Mouse (Mus musculus): ENCODE data around the gene Rfwd3. TPM values are rescaled to one million over a fixed set of nuclear protein-coding genes. Genes with fewer than 3 reads are reported as not detected.
"Not testable (repeated sequence)": the region's sequence is repeated elsewhere in the genome, so short reads cannot be mapped to it uniquely, and the experiment has no call there.

Gene Rfwd3
- total RNA-seq (2021), result 10 to 100 TPM; 20.2 to 20.5 TPM

DNA sequence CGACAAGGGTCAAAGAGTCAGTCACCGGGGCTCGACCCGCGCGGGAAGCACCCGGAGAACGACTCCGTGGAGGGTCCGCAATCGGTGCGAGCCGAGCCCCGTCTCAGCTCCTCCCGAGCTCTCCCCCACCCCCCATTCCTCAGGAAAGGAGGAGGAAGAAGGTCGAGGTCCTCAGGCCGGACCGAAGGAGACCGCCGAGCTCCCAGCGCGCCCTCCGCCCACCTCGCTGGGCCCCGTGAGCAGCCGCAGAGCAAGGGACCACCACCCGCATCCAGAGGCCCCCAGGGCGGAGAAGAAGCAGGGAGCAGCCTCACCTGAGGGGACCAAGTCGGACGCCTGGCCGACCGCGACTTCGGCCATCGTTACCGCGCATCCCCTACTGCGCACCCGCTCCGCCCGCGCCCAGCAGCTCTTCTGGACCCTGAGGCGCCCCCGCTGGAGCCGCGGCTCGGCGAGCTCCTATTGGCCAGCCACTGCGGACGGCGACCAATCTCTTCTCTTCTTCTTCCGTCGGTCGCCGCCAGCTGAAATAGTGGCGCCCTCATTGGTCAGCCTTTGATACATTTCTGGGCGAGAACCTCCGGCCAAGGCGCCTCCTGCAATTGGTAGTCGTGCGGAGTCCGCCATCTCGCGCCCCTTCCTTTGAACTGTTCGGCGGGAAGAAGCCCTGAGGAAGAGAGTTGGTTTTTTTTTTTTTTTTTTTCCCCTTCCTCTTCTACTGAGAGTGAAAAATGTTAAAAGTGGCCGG is at the start of gene Rfwd3:
Rfwd3 (minus strand) TSS at position 402 of the 748 bp plus-strand sequence.
- peak; percentile 97 for DNase-seq (ENCODE audit: low spot score in 2 of 2)
- intact Hi-C loops (cut with DNase I), result no loop called here

DNA sequence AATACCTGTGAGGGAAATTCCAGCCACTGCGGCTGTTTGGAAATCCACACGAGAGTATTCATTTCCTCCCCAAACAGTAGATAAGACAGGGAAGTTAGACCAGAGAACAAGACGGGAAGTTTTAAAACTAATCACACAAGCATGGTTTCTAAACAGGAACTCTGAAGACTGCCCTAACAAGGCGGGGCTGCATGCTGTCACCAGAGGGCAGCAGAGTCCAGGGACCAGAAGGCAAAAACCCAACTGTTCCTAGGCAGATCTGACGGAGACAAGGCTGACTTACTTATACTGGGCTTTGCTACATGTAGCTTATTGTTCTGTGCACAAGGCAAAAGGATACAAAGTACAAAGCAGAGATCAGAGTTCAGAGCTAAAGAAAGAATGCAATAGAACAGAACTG is 43.2 kb upstream of the Rfwd3 start:
- peak; percentile 71 to 72 for DNase-seq (ENCODE audit: low spot score in 2 of 2)
- intact Hi-C loops (cut with DNase I), result loop anchor here (1.0 to 10.0 kb wide), 2 partner anchors 96 to 322 kb away; no protein-coding TSS in a partner anchor

DNA sequence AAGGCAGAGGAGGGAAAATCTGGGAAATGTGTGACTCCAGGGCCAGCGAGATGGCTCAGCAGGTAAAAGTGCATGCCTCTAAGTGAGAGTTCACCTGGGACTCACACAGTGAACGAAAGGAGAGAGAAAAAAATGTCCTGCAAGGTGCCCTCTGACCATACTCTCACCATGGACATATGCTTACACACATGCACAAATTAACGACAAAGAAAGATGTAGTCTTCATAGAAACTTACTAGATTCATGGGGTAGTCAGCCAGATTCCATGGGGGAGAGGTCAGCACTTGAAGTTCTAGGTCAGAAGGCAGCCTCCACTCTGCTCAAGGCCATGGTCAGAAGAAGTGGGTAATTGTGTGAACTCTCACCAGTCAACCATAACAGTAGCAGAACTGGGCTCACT is 40.2 kb upstream of the Rfwd3 start:
- intact Hi-C loops (cut with DNase I), result loop anchor here (10.0 kb wide), 1 partner anchor 325 kb away; no protein-coding TSS in a partner anchor

DNA sequence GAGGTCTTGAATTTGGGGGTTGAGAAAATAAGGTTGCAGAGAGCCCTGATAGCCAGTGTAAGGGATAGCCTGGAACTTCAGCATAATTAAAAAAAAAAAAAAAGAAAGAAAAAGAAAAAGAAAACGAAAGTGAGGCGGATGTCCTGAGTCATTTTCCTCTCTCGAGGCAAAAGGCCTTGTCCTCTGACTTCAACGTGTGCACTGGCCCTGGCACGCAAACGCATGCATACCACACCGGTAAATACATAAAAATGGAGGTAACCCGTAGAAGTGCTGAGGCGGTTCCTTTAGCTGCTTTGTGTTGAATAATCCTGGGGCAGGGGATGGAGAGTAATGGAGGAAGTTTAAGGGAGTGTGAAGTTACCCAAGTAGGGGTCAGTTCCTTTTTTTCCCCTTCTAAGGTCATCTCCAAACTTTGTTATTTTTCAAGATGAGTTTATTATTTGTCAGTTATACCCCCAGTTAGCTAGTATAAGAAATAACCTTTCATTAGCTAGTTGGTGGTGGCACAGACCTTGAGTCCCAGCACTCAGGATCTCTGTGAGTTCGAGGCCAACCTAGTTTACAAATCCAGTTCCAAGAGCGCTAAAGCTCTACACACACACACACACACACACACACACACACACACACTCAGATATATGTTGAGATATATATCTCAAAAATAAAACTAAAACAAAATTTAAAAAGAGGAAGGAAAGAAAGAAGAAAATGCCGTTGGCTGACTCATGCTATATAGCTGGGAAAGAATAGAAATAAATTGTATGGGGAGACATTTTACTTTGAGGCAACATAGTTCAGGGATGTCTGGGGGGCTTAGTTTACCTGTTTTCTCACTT is 38.6 kb upstream of the Rfwd3 start:
- intact Hi-C loops (cut with DNase I), result no loop called here
- no peak for DNase-seq (ENCODE audit: low spot score in 2 of 2)

More for the DNA sequence above, 40.2 kb upstream of the Rfwd3 start:
- DNase-seq (ENCODE audit: low spot score in 2 of 2), result no peak

DNA sequence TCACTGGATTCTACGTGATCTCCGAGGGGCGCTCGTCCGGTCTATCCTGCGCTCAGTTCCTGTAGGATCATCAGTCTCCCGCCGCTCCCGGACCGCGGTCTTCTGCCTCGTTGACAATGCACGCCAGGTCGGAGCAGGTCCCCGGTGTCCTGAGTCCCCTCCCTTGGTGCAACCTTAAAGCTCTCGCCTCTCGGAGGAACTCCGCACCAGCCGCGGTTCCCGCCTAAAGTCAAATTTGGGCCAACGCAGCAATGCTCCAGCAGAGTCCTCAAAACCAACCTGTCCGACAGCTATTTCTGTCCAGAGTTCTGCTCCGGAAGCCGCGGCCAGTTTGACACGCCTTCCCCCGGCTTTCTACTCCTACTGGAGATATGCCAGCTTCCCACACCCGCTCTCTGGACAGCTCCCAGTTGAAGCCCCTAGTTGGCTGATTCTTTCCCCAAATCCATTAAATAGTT is 37.9 kb upstream of the Rfwd3 start, which contains the start of gene Mlkl:
Mlkl (minus strand) TSS at position 288 of the 458 bp plus-strand sequence.
- intact Hi-C loops (cut with DNase I), result no loop called here
- no peak for DNase-seq (ENCODE audit: low spot score in 2 of 2)

DNA sequence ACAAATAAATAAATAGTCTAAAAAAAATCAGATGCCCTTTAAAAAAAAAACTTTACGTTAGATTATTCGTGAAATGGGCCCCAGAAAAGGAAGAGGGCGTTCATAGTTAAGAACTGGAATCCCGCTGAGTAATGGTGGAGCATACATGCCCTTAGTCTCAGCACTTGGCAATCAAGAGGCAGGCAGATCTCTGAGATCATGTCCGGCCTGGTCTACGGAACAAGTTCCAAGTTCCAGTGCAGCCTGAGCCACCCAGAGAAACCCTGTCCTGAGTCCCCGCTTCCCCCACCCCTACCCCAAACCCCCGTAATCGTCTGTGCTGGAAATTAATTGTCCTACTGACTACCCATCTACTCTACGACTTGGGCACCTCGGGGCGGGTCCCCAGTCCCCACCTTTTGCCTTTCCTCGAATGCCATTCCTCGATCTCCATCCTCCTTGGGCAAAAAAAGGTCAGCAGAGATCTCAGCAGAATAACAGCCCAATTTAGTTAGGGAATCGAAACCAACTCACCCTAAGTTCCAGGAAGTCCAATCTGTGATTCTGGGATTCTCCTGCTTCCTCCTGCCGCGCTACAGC is 37.4 kb upstream of the Rfwd3 start:
- no peak for DNase-seq (ENCODE audit: low spot score in 2 of 2)
- intact Hi-C loops (cut with DNase I), result no loop called here

DNA sequence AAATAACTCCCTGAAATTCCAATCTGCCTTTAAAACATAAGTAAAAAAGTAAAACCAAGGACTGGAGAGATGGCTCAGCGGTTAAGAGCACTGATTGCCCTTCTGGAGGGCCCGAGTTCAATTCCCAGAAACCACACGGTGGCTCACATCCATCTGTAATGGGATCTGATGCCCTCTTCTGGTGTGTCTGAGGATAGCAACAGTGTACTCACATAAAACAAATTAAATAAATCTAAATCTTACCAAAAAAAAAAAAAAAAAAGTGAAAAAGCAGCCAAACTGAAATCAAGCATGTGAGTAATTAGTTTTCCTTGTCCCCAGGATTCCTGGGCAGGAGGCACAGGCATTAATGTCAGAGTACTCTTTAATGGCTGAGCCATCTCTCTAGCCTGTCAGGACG is 36.7 kb upstream of the Rfwd3 start:
- intact Hi-C loops (cut with DNase I), result no loop called here
- DNase-seq (ENCODE audit: low spot score in 2 of 2), result no peak

DNA sequence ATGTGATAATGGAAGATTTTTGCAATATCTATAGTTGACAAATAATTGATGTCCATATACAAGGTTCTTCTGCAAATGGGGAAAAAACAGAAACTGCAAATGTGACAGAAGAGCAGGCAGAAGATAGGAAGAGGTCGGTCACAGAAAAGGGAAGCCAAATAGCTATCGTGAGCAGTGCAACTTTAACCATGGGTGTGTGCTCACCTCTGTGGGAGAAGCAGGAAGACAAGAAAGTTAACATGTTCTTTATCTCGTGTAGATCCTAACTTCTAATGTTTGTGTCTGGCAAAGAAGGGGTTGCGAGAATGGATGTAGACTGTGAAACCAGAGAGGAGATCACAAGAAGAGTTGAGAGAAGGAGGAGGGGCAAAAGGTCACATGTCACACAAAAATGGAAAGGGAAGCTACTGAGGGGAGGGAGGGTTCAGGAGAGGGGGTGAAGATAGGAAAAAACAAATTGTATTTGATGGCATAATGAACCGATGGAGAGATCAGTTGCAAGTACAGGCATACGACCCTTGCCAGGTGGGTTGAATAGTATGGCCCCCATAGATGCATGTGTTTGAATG is 25.3 kb upstream of the Rfwd3 start:
- intact Hi-C loops (cut with DNase I), result no loop called here
- no peak for DNase-seq (ENCODE audit: low spot score in 2 of 2)

DNA sequence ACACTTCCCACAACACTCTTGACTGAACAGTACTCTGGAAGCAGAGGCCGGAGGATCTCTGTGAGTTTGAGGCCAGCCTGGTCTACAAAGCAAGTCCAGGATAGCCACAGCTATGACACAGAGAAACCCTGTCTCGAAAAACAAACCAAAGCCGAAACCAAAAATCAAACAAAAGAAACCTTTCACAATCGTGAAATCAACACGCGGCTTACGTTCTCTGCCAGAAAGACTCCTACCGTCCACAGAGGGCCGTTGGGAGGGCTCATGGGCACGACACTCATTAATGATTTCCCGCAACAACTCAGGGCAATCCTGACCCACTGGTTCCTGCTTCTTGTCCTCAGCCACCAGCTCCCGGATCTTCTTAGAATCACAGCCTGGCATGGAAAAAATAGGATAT is 14.7 kb upstream of the Rfwd3 start:
- DNase-seq (ENCODE audit: low spot score in 2 of 2), result no peak
- intact Hi-C loops (cut with DNase I), result no loop called here

DNA sequence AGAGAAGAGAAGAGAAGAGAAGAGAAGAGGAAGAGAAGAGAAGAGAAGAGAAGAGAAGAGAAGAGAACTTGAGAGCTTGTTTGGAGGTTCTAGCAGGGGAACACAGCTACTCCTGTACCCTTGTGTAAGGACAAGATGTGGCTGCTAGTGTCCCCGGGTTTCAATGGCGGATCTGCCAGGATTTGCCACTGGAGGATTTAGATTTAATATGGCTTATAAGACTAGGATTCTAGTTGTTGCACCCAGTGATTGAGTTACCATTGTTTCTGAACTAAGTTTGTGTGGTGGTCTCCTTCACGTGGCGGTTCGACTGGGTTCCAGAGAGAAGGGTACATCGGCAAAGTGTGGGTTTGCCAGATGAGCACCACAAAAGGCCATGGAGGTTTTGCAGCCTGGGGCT is 13.9 kb upstream of the Rfwd3 start:
- DNase-seq (ENCODE audit: low spot score in 2 of 2); intact Hi-C loops (cut with DNase I): not testable (repeated sequence)

DNA sequence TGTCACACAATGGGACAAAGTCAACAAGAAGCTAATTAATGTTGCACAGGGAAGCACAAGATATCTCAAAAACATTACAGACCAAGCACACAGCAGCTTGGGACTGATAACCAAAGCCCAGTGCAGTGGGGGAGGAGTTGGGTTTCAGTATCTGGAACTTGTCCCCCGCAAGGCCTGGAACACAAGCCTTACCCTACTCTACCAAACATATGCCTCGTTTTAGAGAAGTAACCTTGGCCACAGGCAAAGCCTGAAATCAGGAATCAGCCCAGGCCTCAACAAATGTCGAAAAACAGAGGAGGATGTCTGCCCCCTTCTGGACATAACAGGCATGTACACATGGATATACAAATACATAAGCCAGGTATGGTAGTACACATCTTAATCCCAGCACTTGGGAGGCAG is 12.7 kb upstream of the Rfwd3 start:
- intact Hi-C loops (cut with DNase I), result no loop called here

DNA sequence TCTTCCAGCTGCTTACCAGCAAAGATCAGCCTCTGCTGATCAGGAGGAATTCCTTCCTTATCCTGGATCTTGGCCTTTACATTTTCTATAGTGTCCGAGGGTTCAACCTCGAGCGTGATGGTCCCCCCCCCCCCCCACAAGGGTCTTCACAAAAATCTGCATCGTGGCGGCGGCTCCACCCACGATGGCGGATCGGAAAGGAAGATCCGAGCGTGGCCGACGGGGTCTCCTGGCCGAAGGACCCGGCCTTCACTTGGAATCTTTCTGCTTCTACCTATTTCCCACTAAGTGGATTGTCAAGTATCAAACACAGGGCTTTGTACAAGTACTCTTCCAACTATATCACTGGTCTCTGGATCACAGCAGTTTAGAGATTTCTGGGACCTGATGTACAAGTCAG is 10.0 kb upstream of the Rfwd3 start:
- intact Hi-C loops (cut with DNase I); DNase-seq (ENCODE audit: low spot score in 2 of 2): not testable (repeated sequence)

More for the DNA sequence above, 12.7 kb upstream of the Rfwd3 start:
- DNase-seq (ENCODE audit: low spot score in 2 of 2), result no peak

DNA sequence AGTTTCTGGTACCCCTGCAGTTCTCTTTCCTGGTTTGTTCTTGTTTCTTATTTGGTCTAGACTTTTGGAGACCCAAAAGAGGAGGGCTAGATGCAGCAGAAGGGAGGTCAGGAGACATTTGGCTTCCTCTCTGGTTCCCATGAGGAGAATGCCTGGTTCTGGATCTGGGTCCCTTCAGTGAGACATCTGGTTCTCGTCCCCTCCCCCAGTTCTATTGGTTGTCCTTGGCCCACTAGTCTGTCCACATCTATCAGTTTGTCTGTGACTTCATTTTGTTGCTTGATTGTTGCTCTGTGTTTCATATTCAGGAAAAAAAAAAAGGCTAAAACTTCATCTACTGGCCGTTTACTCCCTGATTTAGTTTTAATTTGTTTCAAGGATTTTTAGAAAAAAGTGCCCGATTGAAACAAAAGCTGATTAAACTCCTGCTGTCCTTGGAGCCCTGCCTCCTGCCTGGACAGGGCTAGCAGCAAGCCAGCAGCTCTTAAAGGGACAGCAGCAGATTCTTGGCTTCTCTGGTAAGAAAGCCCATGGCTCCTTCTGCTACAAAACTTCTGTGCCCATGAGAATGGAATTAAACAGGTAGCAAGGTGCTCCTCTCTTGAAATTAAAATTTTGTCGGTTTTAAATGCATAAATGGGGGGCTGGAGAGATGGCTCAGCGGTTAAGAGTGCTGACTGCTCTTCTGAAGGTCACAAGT is 5.2 kb upstream of the Rfwd3 start:
- no peak for DNase-seq (ENCODE audit: low spot score in 2 of 2)
- intact Hi-C loops (cut with DNase I), result no loop called here

DNA sequence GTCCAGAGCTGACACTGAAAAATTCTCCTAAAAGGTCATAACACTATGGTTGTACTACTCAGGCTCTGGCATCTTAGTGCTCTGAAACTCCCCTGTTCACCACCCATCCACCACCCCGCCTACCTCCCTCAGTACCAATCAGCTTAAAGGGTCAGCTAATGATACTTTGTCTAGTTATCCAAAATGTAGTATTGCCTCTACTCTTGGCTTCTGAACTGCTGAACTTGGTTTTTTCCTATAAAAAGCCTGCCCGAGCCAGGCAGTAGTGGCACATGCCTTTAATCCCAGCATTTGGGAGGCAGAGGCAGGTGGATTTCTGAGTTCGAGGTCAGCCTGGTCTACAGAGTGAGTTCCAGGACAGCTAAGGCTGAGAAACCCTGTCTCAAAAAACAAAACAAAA is 4.3 kb upstream of the Rfwd3 start:
- DNase-seq (ENCODE audit: low spot score in 2 of 2), result no peak
- intact Hi-C loops (cut with DNase I), result no loop called here

DNA sequence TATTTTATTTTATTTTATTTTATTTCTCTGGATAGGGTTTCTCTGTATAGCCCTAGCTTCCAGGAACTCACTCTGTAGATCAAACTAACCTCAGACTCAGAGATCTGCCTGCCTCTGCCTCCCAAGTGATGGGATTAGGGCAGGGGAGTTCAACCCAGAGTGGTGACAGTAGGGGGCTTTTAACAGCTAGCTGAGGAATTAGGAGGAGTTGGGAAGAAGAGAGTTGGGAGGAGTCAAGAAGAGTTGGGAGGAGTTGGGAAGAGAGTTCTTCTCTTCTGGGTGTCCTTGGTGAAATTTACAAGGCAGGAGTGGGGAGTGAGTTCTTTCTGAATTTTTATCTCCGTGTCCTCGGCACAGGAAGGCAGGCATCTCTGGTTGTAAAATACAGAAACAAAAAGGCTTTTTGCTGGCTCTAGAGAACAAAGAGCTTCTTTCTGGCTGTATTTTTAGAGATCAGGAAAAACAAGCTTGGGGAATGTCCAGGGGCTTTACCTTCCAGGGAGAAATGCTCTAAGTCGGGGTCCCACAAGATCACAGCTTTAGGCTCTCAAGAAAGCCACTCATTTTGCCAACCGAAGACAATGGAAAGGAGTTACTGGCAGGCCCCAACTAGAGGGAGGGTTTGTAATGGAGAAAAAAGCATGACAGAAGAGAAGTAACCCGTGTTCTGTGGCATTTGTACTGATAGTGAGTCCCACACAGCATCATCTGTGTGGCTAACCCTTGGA is 3.2 kb upstream of the Rfwd3 start:
- intact Hi-C loops (cut with DNase I), result not testable (repeated sequence)

DNA sequence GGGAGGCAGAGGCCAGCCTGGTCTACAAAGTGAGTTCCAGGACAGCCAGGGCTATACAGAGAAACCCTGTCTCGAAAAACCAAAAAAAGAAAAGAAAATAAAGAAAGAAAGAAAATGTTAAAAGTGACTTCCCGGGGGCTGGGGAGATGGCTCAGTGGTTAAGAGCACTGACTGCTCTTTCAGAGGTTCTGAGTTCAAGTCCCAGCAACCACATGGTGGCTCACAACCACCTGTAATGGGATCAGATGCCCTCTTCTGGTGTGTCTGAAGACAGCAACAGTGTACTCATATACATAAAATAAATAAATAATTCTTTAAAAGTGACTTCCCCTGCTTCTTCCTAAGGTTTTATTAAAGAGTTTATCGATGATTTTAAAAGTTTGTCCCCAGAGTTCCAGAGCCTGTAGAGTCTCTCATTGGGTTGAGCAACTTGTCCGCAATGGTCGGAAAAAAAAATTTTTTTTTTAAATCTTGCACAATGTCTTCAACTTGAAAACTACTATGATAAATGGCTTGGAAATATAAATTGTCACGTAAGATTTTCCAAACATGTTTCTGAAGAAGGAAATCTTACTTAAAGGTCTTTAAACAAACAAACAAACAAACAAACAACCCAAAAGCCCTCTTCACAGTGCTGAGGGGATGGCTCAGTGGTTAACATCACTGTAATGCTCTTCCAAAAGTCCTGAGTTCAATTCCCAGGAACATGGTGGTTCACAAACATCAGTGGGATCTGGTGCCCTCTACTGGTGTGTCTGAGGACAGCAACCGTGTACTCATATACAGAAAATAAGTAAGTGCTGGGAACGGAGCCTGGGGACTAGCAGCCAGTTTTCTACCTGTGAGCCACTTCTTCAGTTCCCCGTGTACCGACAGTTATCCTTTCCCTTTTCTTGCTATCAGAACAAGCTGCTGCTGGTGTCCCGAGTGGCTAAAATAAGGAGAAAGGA is 850 bp upstream of the Rfwd3 start:
- intact Hi-C loops (cut with DNase I), result no loop called here
- DNase-seq (ENCODE audit: low spot score in 2 of 2), result no peak

More for the DNA sequence above, 3.2 kb upstream of the Rfwd3 start:
- not testable (repeated sequence) for DNase-seq (ENCODE audit: low spot score in 2 of 2)

DNA sequence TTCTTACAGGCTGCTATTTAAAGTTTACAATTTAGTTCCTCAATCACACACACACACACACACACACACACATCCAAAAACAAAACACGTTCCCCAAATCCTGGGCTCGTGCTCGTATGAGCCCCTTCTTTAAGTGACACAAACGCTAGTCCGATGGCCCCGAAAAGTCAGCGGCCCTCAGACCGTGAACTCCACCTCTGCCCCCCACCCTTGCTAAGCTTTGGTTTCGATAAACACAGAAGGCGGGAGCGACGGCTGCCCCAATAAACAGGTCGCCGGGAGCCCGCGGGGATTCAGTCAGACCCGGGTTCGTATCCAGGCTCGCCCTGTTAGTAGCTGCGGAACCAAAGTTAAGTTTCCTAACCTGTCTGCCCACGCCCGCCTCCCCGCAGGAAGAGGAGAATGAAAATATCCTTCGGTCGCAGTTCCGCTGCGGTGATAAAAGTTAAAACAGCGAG is 630 bp downstream of the Rfwd3 start:
- intact Hi-C loops (cut with DNase I), result no loop called here
- peak; percentile 26 to 27 for DNase-seq (ENCODE audit: low spot score in 2 of 2)

Data from left cerebral cortex, postnatal 36 days (tissue).